Mouse (Mus musculus) forebrain, embryonic 13.5 days (tissue): ENCODE data around the gene Usp9x. TPM values are rescaled to one million over a fixed set of nuclear protein-coding genes. Genes with fewer than 3 reads are reported as not detected.

Source experiments
- ATAC-seq: fragments of 200-750 bp; cut with Nextera tagmentation; 2 replicates; pipeline ENCODE4 v1.8.0; 2017
- H3K27ac ChIP-seq: fragments of 300-500 bp; sonication (generic); 2 replicates; pipeline ENCODE4 v1.5.1; 2015; ENCODE audit warnings: inconsistent platforms, mild to moderate bottlenecking, moderate library complexity
- H3K27me3 ChIP-seq: fragments of 300-500 bp; sonication (generic); 2 replicates; pipeline ENCODE4 v1.6.1; 2015; ENCODE audit warnings: mild to moderate bottlenecking, inconsistent platforms
- H3K36me3 ChIP-seq: fragments of 300-500 bp; sonication (generic); 2 replicates; pipeline ENCODE4 v1.6.1; 2015; ENCODE audit warnings: mild to moderate bottlenecking, inconsistent platforms; ENCODE audit not compliant: poor library complexity, severe bottlenecking
- H3K4me1 ChIP-seq: fragments of 300-500 bp; sonication (generic); 2 replicates; pipeline ENCODE4 v1.6.1; 2015; ENCODE audit warnings: inconsistent platforms
- H3K4me2 ChIP-seq: fragments of 300-500 bp; sonication (generic); 2 replicates; pipeline ENCODE4 v1.6.1; 2015; ENCODE audit warnings: inconsistent platforms, mild to moderate bottlenecking, moderate library complexity
- H3K4me3 ChIP-seq: fragments of 300-500 bp; sonication (generic); 2 replicates; pipeline ENCODE4 v1.5.1; 2015; ENCODE audit warnings: mild to moderate bottlenecking, inconsistent platforms
- H3K9ac ChIP-seq: fragments of 300-500 bp; sonication (generic); 2 replicates; pipeline ENCODE4 v1.6.1; 2015; ENCODE audit warnings: mild to moderate bottlenecking, inconsistent platforms
- H3K9me3 ChIP-seq: fragments of 300-500 bp; sonication (generic); replicated peaks from 2 replicates; pipeline ENCODE4 v1.6.1; 2016; ENCODE audit warnings: inconsistent platforms
- WGBS: fragments of 180-500 bp; shearing (Covaris S2); methylation state at CpG from one replicate; pipeline ENCODE4 v1.1.7; 2015; 5-methylcytosine and 5-hydroxymethylcytosine counted together
- polyA plus RNA-seq: library from polyadenylated mRNA; unstranded; fragments of >200 nt; fragmentation: Nextera tagmentation; extraction: Ambion mirVana; gene quantifications from 2 replicates; pipeline ENCODE4 v1.2.1, GENCODE M21; 2015

Gene Usp9x
- polyA plus RNA-seq: 36.6 and 43.5 TPM in 2 replicates

GRCm38 (mm10) chrX:13071241-13071775, at the start of gene Usp9x:
Usp9x (plus strand) TSS chrX:13071498.
- WGBS: 11% methylated on average over 16 of the region's 36 CpGs

DNA sequence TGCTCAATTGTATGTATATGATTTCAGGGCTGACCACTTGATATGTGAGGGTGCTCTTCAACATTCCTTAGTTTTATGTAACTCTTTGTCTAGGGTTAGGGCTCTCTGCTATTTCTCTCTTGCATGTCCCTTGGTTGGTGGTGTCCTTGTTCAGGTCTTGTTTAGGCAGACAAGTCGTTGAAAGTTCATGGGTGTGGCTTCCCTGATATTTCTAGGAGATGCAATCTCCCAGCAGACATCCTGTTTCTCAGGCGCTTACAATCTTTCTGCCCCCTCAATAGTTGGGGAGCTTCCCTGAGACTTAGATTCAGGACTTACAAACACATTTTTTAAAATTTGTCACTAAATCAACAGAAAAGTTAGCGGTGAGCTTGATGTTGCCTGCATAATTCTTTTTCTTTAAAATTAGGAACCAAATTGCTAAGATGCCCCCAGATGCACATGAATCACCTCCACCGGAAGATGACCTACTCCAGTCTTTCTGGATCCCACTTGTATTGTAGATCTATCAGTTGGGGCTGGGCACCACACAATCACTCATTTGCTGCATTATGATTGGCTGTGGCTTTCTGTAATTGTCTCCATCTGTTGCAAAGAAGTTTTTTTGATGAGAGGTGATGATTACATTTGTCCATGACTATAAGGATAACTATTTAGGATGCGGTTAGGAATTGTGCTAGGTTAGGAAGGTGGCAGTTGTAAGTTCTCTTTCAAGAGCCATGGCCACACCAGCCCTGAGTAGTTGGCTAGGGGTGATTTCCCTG, 48.6 kb upstream of the Usp9x start:
- H3K27me3 ChIP-seq: no peaks in the 10 kb centered on the region
- no peak overlapping the region for H3K4me3 ChIP-seq
- H3K4me1 ChIP-seq: no peaks in the 10 kb centered on the region
- H3K9ac ChIP-seq: no peak overlapping the region
- 85% methylated on average over 5 of the region's 5 CpGs for WGBS
- no peaks in the 10 kb centered on the region for H3K36me3 ChIP-seq
- H3K9me3 ChIP-seq: no peaks in the 10 kb centered on the region
- ATAC-seq: no peak
- H3K4me2 ChIP-seq: no peak overlapping the region
- H3K27ac ChIP-seq: no peak overlapping the region

More at GRCm38 (mm10) chrX:13071241-13071775, at the start of gene Usp9x:
- Histone ChIP-seq H3K4me2 (peak within 1 kb of the TSS; percentile 59), H3K4me1 (peaks cover 6% of the 10 kb centered on the region; the same call in 1 of the 2 replicates), H3K4me3 (peak within 1 kb of the TSS; percentile 70), H3K36me3 (no peaks in the 10 kb centered on the region), H3K27ac (peak within 1 kb of the TSS; percentile 95), H3K27me3 (no peaks in the 10 kb centered on the region), H3K9me3 (no peaks in the 10 kb centered on the region), H3K9ac (peak within 1 kb of the TSS; percentile 92)
- peak; percentile 91 for ATAC-seq

DNA sequence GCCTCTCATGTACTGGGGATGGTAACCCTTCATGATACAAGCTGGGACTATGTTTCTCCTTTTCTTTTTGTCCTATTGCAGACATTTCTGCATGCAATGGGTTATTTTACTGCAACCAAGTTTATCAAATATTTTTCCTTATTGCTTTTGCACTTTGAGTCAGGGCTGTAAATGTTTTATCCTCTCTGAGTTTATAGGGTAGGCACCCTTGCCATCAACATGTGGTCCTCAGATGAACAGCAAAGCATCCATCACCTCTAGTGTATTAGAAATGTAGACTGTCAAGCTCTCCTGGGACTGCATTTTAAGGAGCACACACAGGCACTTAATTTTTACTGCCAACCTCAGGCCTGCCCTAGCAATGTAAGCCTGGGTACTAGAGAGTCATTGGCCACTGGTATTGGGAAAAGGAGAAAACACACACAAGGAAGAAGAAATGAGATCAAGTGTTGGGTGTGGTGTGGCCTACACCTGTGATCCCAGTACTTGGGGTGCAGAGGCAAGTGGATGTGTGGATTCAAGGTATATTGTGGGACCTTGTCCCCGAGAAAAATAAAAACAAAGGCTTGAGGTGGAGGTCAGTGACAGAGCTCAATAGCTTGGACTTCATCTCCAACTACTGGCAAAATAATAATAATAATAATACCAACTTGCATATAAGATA, 46.6 kb upstream of the Usp9x start:
- WGBS: 91% methylated on average over 1 of the region's 1 CpGs
- H3K9me3 ChIP-seq: no peaks in the 10 kb centered on the region

GRCm38 (mm10) chrX:13025286-13025685, 46.0 kb upstream of the Usp9x start:
- Histone ChIP-seq H3K9ac (no peak overlapping the region), H3K9me3 (no peaks in the 10 kb centered on the region), H3K27me3 (no peaks in the 10 kb centered on the region), H3K4me1 (no peaks in the 10 kb centered on the region), H3K4me3 (no peak overlapping the region), H3K27ac (no peak overlapping the region), H3K4me2 (no peak overlapping the region), H3K36me3 (no peaks in the 10 kb centered on the region)
- ATAC-seq: no peak
- 83% methylated on average over 8 of the region's 8 CpGs for WGBS

More for the DNA sequence above, 46.6 kb upstream of the Usp9x start:
- no peak overlapping the region for H3K9ac ChIP-seq
- H3K27me3 ChIP-seq: no peaks in the 10 kb centered on the region
- H3K4me2 ChIP-seq: no peak overlapping the region
- H3K27ac ChIP-seq: no peak overlapping the region
- H3K4me3 ChIP-seq: no peak overlapping the region
- no peaks in the 10 kb centered on the region for H3K4me1 ChIP-seq
- no peak for ATAC-seq
- H3K36me3 ChIP-seq: no peaks in the 10 kb centered on the region

- no peak for ATAC-seq
- Histone ChIP-seq H3K4me2 (no peak overlapping the region), H3K9me3 (no peaks in the 10 kb centered on the region), H3K27ac (no peak overlapping the region), H3K4me1 (no peaks in the 10 kb centered on the region), H3K4me3 (no peak overlapping the region), H3K27me3 (no peaks in the 10 kb centered on the region), H3K36me3 (no peaks in the 10 kb centered on the region), H3K9ac (no peak overlapping the region)
- 96% methylated on average over 4 of the region's 4 CpGs for WGBS
These were observed 43.1 kb upstream of the Usp9x start for GRCm38 (mm10) chrX:13028156-13028555.

GRCm38 (mm10) chrX:13029996-13030395, 41.3 kb upstream of the Usp9x start:
- no peak for ATAC-seq
- H3K27me3 ChIP-seq: no peaks in the 10 kb centered on the region
- H3K27ac ChIP-seq: no peak overlapping the region
- no peaks in the 10 kb centered on the region for H3K36me3 ChIP-seq
- 91% methylated on average over 6 of the region's 6 CpGs for whole genome bisulfite sequencing
- H3K9me3 ChIP-seq: no peaks in the 10 kb centered on the region
- H3K4me3 ChIP-seq: no peak overlapping the region
- H3K9ac ChIP-seq: no peak overlapping the region
- no peak overlapping the region for H3K4me2 ChIP-seq
- no peaks in the 10 kb centered on the region for H3K4me1 ChIP-seq

DNA sequence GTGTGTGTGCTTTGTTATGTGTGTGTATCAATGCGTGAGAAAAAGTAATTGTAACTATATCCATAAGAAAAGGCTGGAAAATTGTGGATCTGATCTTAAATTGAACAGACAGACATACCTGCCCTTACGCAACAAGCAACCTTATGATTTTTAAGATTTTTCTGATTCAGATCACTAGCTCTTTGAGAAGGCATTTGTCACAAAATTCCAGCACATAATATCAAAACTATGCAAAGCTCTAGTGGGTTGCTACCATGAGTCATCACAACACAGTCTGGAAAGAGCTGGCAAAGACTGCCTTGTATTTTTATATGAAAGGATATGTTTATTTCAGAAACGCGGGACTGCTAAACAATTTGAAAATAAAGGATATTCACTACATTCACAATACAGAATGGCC, 34.2 kb upstream of the Usp9x start:
- Histone ChIP-seq H3K4me2 (no peak overlapping the region), H3K4me1 (no peaks in the 10 kb centered on the region), H3K9me3 (no peaks in the 10 kb centered on the region), H3K9ac (no peak overlapping the region), H3K4me3 (no peak overlapping the region), H3K36me3 (no peaks in the 10 kb centered on the region), H3K27ac (no peak overlapping the region), H3K27me3 (no peaks in the 10 kb centered on the region)
- 93% methylated on average over 4 of the region's 4 CpGs for WGBS
- ATAC-seq: no peak

DNA sequence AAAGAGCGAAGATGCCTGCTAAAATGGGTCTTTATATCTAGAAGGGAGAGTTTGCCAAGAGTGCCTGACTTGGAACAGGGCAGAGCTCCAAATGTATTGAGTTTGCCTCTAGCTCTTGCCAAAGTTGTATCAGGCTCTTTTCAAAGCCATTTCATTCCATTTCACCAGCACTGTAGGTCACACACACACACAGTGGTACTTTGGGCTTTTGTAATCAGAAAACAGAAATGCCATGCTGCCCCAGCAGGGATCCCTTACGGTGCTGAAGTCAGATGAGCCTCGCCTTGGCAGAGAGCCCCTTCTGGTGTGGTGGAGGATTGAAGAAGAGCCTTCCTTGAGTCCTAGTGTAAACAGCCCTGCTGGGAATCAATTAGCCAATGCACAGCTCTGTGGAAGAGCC, 32.1 kb upstream of the Usp9x start:
- no peak for ATAC-seq
- Histone ChIP-seq H3K36me3 (no peaks in the 10 kb centered on the region), H3K9ac (no peak overlapping the region), H3K27me3 (no peaks in the 10 kb centered on the region), H3K4me3 (no peak overlapping the region), H3K4me1 (no peaks in the 10 kb centered on the region), H3K4me2 (no peak overlapping the region), H3K9me3 (no peaks in the 10 kb centered on the region), H3K27ac (no peak overlapping the region)
- 31% methylated on average over 3 of the region's 3 CpGs for WGBS

DNA sequence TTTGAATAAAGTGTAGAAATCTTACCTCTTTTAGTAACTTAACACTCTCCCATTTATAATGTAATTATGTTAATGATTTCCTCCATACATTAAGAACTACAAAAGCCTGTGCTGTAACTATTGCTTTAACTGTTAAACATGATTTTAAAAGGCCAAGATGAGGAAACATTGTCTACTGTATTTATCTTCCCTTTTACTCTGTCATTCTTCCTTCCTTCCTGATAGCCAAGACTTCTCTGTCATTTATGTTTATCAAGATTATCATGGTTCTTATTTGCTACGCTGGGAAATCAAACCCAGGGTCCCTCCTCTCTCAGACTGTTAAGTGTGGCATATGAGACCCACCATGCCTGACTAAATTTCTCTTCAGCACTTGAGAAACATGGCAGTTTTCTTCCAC, 30.9 kb upstream of the Usp9x start:
- H3K36me3 ChIP-seq: no peaks in the 10 kb centered on the region
- no peak overlapping the region for H3K9ac ChIP-seq
- WGBS: 78% methylated on average over 1 of the region's 1 CpGs
- ATAC-seq: no peak
- H3K9me3 ChIP-seq: no peaks in the 10 kb centered on the region
- no peaks in the 10 kb centered on the region for H3K27me3 ChIP-seq
- H3K27ac ChIP-seq: no peak overlapping the region
- H3K4me2 ChIP-seq: no peak overlapping the region
- no peaks in the 10 kb centered on the region for H3K4me1 ChIP-seq
- H3K4me3 ChIP-seq: no peak overlapping the region

- H3K9me3 ChIP-seq: no peaks in the 10 kb centered on the region
- no peaks in the 10 kb centered on the region for H3K4me1 ChIP-seq
- peak; percentile 99 for ATAC-seq
- peak overlapping the region; percentile 46 for H3K4me3 ChIP-seq
- no peaks in the 10 kb centered on the region for H3K36me3 ChIP-seq
- 14% methylated on average over 26 of the region's 35 CpGs for WGBS
- H3K4me2 ChIP-seq: peak overlapping the region; percentile 59
- peak overlapping the region; percentile 89 for H3K27ac ChIP-seq
- H3K9ac ChIP-seq: peak overlapping the region; percentile 68
- H3K27me3 ChIP-seq: no peaks in the 10 kb centered on the region
These were observed 29.6 kb upstream of the Usp9x start for GRCm38 (mm10) chrX:13041630-13042129.

- no peak for ATAC-seq
- H3K4me1 ChIP-seq: peaks cover 7% of the 10 kb centered on the region; the same call in 1 of the 2 replicates
- no peaks in the 10 kb centered on the region for H3K9me3 ChIP-seq
- no peak overlapping the region for H3K4me3 ChIP-seq
- 89% methylated on average over 2 of the region's 2 CpGs for WGBS
- H3K36me3 ChIP-seq: no peaks in the 10 kb centered on the region
- no peak overlapping the region for H3K9ac ChIP-seq
- H3K27me3 ChIP-seq: no peaks in the 10 kb centered on the region
- H3K4me2 ChIP-seq: no peak overlapping the region
- no peak overlapping the region for H3K27ac ChIP-seq
These were observed 27.5 kb upstream of the Usp9x start for GRCm38 (mm10) chrX:13043780-13044179.

GRCm38 (mm10) chrX:13044666-13045065, 26.6 kb upstream of the Usp9x start:
- H3K27me3 ChIP-seq: no peaks in the 10 kb centered on the region
- H3K4me1 ChIP-seq: peaks cover 7% of the 10 kb centered on the region; the same call in 1 of the 2 replicates
- no peak for ATAC-seq
- H3K9ac ChIP-seq: no peak overlapping the region
- H3K27ac ChIP-seq: no peak overlapping the region
- no peaks in the 10 kb centered on the region for H3K36me3 ChIP-seq
- H3K4me2 ChIP-seq: no peak overlapping the region
- H3K4me3 ChIP-seq: no peak overlapping the region
- H3K9me3 ChIP-seq: no peaks in the 10 kb centered on the region
- 87% methylated on average over 5 of the region's 5 CpGs for WGBS
